Mouse (Mus musculus) bone marrow, adult 2 months (tissue): ENCODE measurements around the gene Sdccag8.

Source experiments
- CTCF ChIP-seq: fragments of 200-500 bp; IDR thresholded peaks from 2 replicates; pipeline ENCODE4 v1.5.1; 2011; ENCODE audit warnings: low read length, control low read depth; ENCODE audit not compliant: control insufficient read depth, insufficient read depth
- POLR2A ChIP-seq: fragments of 200-500 bp; IDR thresholded peaks from 2 replicates; pipeline ENCODE4 v1.6.1; 2011; ENCODE audit warnings: low read depth, mild to moderate bottlenecking, control low read depth, low read length, borderline replicate concordance; ENCODE audit not compliant: control insufficient read depth

GRCm38 (mm10) chr1:176986990-176987740 is 172.7 kb downstream of the Sdccag8 start:
- no peak for TF ChIP-seq CTCF
- TF ChIP-seq POLR2A: no peak
